Mouse (Mus musculus) c-Kit-positive CD71-positive TER-119-positive erythroid progenitor cells, embryonic 14.5 days (primary cell): ENCODE measurements around the gene Nedd9.

Experiments used
- DNase-seq: peaks from one replicate; pipeline ENCODE4 v3.0.0-alpha.2; 2013; ENCODE audit warnings: low spot score

Nedd9 gene

GRCm38 (mm10) chr13:41410191-41411074 lies 76.7 kb downstream of the Nedd9 start:
- DNase-seq = no peak

- no peak for DNase-seq
Measured at GRCm38 (mm10) chr13:41409291-41409690, 77.9 kb downstream of the Nedd9 start.

- DNase-seq = no peak
Measured at GRCm38 (mm10) chr13:41408374-41408952, 78.7 kb downstream of the Nedd9 start.

- no peak for DNase-seq
Measured at GRCm38 (mm10) chr13:41405009-41405408, 82.2 kb downstream of the Nedd9 start.

- DNase-seq = no peak
Measured at GRCm38 (mm10) chr13:41403838-41404237, 83.3 kb downstream of the Nedd9 start.

- DNase-seq = no peak
Measured at GRCm38 (mm10) chr13:41402441-41403003, 84.6 kb downstream of the Nedd9 start.

- DNase-seq = no peak
Measured at GRCm38 (mm10) chr13:41401775-41402174, 85.4 kb downstream of the Nedd9 start.

GRCm38 (mm10) chr13:41400289-41400688 lies 86.9 kb downstream of the Nedd9 start:
- DNase-seq = no peak

GRCm38 (mm10) chr13:41392191-41392590 lies 95.0 kb downstream of the Nedd9 start:
- no peak for DNase-seq

- DNase-seq = no peak
Measured at GRCm38 (mm10) chr13:41390698-41391097, 96.5 kb downstream of the Nedd9 start.

- DNase-seq = no peak
Measured at GRCm38 (mm10) chr13:41386581-41386980, 100.6 kb downstream of the Nedd9 start.

GRCm38 (mm10) chr13:41384896-41385295 lies 102.3 kb downstream of the Nedd9 start:
- no peak for DNase-seq

- no peak for DNase-seq
Measured at GRCm38 (mm10) chr13:41382635-41383034, 104.5 kb downstream of the Nedd9 start.

GRCm38 (mm10) chr13:41381806-41382546 lies 105.2 kb downstream of the Nedd9 start:
- no peak for DNase-seq

GRCm38 (mm10) chr13:41381041-41381805 lies 105.9 kb downstream of the Nedd9 start:
- DNase-seq = no peak

- DNase-seq = no peak
Measured at GRCm38 (mm10) chr13:41379951-41380465, 107.2 kb downstream of the Nedd9 start.

GRCm38 (mm10) chr13:41378462-41378861 lies 108.7 kb downstream of the Nedd9 start:
- no peak for DNase-seq

- no peak for DNase-seq
Measured at GRCm38 (mm10) chr13:41377856-41378255, 109.3 kb downstream of the Nedd9 start.

- no peak for DNase-seq
Measured at GRCm38 (mm10) chr13:41377011-41377431, 110.1 kb downstream of the Nedd9 start.

- no peak for DNase-seq
Measured at GRCm38 (mm10) chr13:41376111-41376510, 111.1 kb downstream of the Nedd9 start.

GRCm38 (mm10) chr13:41375696-41376095 lies 111.5 kb downstream of the Nedd9 start:
- DNase-seq = no peak
